Mouse (Mus musculus) spleen, adult 18-20 months (tissue): ENCODE measurements at regions not wholly inside any gene's neighbourhood (a gene's known extent, or its start where the extent isn't known, plus 50 kb on each side); places are given as distances from the start of the nearest gene placed in this dataset.

Source experiments
- DNase-seq, 2 experiments: peaks; one replicate each; pipeline ENCODE4 v3.0.0; 2022; ENCODE audit warnings: mixed read lengths in 2 of 2

- DNase-seq = no peak
Measured at GRCm38 (mm10) chr11:56159412-56160074, 118.7 kb upstream of the Nmur2 start.

- no peak for DNase-seq
Measured at GRCm38 (mm10) chr11:56150825-56151342, 110.1 kb upstream of the Nmur2 start.

- DNase-seq = no peak
Measured at GRCm38 (mm10) chr11:56149752-56150151, 108.9 kb upstream of the Nmur2 start.

DNA sequence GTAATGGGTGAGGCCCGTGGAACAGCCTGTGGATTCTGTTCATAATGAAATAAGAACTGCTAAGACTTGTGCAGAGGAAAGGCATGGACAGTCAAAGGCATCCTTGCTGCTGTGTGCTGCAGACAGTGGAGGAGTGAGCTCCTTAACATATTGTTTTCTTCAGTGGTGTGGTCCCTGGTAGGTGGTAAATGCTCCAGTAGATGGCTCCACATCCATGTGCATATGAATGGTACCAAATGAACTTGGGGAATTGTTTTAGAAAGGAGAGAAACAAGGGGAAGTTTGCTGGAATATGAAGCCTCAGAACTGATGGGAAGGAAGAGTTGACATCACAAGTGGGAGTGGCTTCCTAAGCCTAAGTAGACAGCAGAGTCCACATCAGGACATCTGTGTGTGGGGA is 108.1 kb upstream of the Nmur2 start:
- no peak for DNase-seq

DNA sequence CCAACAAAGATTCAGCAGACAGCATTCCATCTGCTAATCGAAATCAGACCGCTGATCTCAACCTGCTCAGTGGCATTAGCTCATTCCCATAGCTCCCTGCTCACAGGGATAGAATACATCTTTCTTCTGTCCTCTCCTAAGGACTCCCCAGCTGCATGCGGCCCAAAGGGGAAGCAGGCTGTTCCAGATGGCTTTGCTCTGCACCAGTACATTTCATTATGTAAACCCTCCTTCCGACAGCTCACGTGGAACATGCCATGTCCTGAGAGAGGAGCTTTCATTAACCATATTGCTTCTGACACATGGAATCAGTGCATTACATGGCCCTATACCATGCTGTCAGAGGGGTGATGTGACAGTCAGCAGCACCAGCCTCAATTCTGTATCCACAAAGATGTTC is 105.9 kb upstream of the Nmur2 start:
- no peak for DNase-seq

DNA sequence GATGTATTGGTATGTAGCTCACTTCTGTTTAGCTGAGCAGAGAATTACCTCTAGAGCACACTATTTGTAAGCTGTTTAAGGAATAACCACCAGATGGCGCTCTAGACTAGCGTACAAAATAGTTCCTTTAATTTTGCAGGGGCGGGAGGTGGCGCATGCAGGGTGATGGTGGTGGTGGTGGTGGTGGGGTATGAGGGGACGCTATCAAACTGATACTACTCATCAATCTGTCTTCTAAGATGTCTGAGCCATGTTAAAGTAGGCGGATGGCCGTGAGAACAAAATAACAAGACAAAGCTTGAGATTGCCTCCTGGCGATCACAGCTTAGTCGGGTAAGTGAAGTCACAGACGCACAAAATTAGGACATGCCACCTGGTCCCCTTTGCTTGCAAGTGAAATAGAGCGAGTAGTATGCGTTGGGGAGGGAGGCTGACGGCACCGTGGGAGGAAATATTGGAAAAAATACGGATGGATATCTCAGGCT is 90.6 kb upstream of the Nmur2 start:
- DNase-seq = no peak

DNA sequence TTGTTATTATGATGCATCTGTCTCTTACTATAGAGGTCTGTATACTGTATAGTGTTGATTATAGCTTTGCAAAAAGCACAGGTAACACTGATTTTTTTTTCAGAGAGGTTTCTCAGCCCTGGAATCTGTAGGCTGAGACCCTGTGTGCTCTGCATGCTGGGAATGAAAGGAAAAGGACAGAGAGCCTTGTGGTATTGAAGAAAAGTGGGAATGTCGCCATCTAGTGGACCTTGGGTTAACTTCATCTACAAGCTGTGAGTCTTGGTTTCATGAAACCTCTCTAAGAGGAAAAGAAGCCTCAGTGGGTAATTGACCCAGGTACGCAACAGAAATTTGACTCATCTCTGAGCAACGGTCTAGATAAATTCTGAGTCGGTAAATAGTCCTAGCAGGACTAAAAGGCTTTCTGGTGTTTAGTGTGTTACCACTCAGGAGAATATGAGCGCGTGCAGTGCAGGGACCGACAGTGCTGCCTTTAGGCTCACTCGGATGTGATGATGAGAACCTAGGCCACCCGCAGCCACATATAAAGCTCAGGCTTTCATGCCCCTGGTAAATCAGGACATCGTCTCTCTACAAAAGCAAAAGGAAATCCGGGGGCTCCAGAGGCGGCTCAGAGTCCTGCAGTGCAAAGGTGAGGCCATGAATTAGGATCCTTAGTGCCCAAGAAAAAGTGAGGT is 75.9 kb upstream of the Nmur2 start:
- DNase-seq = no peak

DNA sequence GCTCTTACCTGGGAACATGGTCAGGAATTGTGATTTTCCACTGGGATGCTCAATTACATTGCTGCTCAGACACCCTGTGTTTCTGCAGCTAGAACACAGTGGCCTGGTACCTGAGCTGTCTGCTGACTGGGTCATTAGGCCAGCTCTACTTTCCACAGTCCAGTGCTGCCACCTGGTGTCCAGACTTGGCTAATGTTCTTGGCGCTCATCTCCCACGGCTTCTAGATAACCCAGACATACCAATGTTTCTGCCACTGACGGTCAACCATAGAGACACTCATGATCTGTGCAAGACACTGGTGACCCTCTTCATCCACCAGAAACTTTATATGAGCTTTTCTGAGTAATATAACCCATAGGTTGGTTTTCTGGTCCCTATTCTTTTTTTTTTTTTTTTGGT is 67.1 kb upstream of the Nmur2 start:
- DNase-seq = peak in 1 of 2 experiments; percentile 32

GRCm38 (mm10) chr11:56105632-56106031 is 64.8 kb upstream of the Nmur2 start:
- peak in 1 of 2 experiments; percentile 8 for DNase-seq

DNA sequence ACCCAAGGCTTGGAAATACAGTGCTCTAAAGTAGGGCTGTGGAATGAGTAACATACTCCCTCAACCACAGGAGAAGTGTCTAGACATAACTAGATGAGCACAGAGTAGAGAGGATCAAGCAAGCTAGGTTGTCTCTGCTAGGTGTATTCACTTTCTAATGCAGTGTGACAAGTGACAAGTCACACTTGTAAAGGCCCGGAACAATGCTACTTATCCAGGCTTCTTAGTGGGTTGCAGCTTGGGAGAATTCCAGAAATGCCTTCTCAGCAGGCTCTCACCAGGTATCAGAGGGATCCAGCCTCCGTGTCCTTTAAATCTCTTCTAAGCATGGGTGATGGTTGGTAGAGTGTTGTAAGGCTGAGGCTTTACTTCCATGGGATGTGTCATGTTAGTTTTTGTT is 52.1 kb upstream of the Nmur2 start:
- no peak for DNase-seq
